Mouse (Mus musculus) lung, adult 2 months (tissue): Measurements from ENCODE around the gene Siglec1. TPM values are rescaled to one million over a fixed set of nuclear protein-coding genes. Genes with fewer than 3 reads are reported as not detected.

ENCODE experiments used
- DNase-seq: peaks from one replicate; pipeline ENCODE4 v3.0.0; 2022
- H3K4me1 ChIP-seq: fragments of 200-500 bp; 2 replicates; pipeline ENCODE4 v1.6.1; 2011; ENCODE audit warnings: low read length; ENCODE audit not compliant: control insufficient read depth, insufficient read depth
- H3K4me3 ChIP-seq: fragments of 200-500 bp; replicated peaks from 2 replicates; pipeline ENCODE3; 2011; ENCODE audit warnings: low read depth, mild to moderate bottlenecking, control low read depth, low read length; ENCODE audit errors: extremely low read depth
- CTCF ChIP-seq: fragments of 200-500 bp; IDR thresholded peaks from 2 replicates; pipeline ENCODE4 v1.5.1; 2011; ENCODE audit warnings: mild to moderate bottlenecking, low read length, control low read depth; ENCODE audit not compliant: insufficient read depth
- POLR2A ChIP-seq: fragments of 200-500 bp; IDR thresholded peaks from 2 replicates; pipeline ENCODE4 v1.6.1; 2011; ENCODE audit warnings: low read depth, mild to moderate bottlenecking, control low read depth, low read length, borderline replicate concordance; ENCODE audit errors: extremely low read depth
- WGBS: fragments of 180-500 bp; shearing (Covaris S2); methylation state at CpG from one replicate; pipeline ENCODE4 v1.1.7; 2018; 5-methylcytosine and 5-hydroxymethylcytosine counted together
- polyA plus RNA-seq: library from polyadenylated mRNA; depleted of rRNA; stranded (reverse); fragments of >200 nt; gene quantifications from 2 replicates; pipeline ENCODE4 v1.2.3, GENCODE M21; 2012; rRNA removed

Siglec1 gene
- 14.7 and 18.5 TPM in 2 replicates for polyA plus RNA-seq

DNA sequence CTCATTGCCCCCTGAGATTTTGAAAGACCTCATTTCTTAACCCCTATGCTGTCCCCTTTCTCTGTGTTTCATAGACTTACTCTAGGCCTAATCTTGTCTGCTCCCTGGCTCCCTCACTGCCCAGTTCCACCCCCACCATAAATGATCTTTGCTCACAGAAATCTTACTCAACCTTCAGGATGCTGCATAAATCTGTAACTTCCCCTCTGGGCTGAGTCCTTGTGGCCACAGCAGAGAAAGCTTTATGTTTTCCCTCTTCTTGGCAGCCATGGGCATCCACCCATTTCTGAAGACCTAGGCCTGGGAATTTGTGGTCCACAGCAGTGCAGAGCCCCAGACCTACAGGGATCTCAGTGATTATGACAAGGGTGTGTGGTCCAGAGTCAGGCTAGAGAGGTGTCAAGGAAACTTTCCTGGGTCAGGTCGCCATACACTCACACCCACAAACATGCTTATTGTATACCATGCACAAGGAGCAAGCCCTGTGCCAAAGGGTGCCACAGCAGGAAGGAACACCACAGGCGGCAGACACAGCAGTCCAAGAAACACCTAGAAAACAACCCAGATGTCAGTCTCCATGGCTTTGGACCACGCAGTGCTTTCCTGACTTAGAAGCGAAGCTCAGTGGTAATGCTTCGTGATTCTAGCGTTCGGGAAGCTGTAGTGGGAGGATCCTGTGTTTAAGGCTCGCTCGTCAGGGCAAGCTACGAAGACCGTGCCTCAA lies at the start of gene Siglec1:
Siglec1 (minus strand) TSS at position 99 of the 724 bp plus-strand sequence.
- 76% methylated on average over 11 of the region's 11 CpGs for WGBS
- no peak for TF ChIP-seq CTCF
- TF ChIP-seq POLR2A: no peak
- no peak for DNase-seq
- Histone ChIP-seq H3K4me3 (no peak within 1 kb of the TSS), H3K4me1 (no peaks in the 10 kb centered on the region)

DNA sequence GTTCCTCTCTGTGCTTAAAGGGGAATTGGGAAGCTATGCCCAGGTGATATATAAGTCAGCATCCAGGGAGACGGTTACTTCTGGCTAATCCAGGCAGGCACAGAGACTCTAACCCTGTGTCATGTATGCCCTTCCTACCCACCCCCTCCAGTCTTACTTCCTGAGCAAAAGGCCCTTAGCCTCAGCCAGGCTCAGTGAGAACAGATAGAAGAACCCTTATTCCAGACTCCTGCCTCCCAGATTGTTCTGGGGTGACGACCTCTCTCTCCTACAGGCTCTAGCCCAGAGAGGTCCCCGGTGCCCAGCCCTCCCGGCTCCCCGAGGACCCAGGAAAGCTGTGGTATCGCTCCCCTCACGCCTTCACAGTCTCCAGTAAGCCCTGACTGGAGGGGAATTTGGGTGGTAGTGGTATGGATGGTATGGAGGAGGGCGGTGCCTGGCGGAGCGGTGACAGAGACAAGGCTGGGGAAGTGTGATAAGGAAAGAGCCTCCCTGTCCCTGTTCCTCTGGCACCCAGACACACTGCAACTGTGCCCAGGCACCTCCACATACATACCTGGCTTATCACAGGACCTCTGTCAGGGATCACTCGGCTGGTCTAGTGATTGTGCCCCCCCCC lies 49.1 kb upstream of the Siglec1 start:
- WGBS: 51% methylated on average over 11 of the region's 11 CpGs
- H3K4me3 ChIP-seq: no peak overlapping the region
- H3K4me1 ChIP-seq: peaks cover 16% of the 10 kb centered on the region
- peak; percentile 3 for DNase-seq
- TF ChIP-seq CTCF: no peak
- no peak for TF ChIP-seq POLR2A

DNA sequence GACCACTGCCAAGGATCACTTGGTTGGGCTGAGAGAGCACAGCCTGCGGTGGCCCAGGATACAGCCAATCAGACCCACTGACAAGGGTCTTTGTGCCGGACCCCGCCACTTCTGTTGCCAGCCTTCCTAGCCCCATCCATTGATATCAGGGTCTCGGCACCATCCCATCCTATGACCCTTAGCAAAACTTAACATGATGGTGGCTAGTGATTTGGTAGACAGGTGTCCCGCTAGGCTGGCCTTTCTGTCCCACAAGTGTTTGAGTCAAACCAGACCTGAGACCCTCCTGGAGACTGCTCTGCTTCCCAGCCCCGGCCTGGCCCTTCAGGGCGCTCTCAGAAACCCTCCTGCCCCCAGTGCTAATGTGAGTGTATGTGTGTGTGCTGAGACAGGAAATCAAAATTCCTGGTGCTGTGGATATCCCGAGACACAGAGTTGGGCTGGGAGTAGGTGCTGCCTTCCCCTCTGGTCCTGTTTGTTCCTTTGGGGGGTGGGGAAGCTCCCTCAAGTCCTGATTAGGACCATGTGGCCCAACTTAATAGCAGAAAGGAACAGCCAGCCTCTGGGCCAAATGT lies 48.3 kb upstream of the Siglec1 start:
- peaks cover 11% of the 10 kb centered on the region for H3K4me1 ChIP-seq
- H3K4me3 ChIP-seq: no peak overlapping the region
- no peak for DNase-seq
- 58% methylated on average over 8 of the region's 8 CpGs for WGBS
- no peak for TF ChIP-seq CTCF

DNA sequence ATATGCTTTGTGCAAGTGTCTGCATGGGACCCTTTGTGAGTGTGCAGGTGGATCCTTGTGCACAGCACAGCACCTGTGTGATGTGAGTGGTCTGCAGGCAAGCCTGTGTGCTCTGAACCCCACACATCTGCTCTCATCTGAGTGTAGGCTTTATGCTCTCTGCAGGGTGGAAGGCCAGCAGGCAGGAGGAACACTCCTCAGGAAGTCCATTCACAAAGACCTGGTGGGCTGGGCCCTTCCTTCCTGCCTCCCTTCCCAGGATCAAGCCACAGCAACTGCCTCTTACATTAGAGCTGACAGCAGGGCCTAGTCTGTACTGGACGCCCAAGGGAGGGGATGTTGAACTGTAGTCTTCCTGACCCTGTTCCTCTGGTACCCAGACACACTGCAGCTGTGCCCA lies 47.8 kb upstream of the Siglec1 start:
- Histone ChIP-seq H3K4me1 (peaks cover 11% of the 10 kb centered on the region), H3K4me3 (no peak overlapping the region)
- TF ChIP-seq POLR2A (peak; percentile 36; the same call in 1 of the 2 replicates), CTCF (no peak)
- peak; percentile 40 for DNase-seq
- 55% methylated on average over 1 of the region's 1 CpGs for WGBS

DNA sequence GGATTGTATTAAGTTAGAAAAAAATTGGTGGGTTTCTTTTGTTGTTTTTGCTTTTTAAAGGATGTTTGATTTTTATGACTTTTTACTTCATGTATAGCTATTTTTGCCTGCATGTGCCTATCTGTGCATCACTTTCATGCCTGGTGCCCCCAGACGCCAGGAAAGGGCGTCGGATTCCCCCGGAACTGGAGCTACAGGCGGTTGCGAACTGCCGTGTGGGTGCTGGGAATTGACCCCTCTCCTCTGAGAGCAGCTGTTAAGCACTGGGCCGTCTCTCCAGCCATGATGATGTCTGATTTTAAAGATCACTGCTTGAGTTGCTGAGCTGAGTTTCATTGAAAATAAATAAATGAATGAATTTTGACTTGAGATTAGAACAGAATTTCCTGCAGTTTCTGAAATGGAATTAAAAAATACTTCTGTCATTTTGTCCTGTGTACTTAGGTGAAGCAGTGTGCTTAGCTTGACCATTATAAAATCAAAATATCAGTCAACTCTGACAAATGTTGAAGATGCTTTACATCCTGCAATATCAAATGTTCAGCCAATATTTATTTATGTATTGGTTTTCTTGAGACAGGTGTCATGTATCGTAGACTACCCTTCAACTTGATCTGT lies 46.5 kb upstream of the Siglec1 start, which contains the start of gene Gm11037:
Gm11037 (plus strand) TSS at position 568 of the 618 bp plus-strand sequence.
- WGBS: 69% methylated on average over 9 of the region's 9 CpGs
- H3K4me3 ChIP-seq: no peak within 1 kb of the TSS
- no peak for DNase-seq
- TF ChIP-seq CTCF: no peak
- no peak for TF ChIP-seq POLR2A
- peaks cover 15% of the 10 kb centered on the region for H3K4me1 ChIP-seq

DNA sequence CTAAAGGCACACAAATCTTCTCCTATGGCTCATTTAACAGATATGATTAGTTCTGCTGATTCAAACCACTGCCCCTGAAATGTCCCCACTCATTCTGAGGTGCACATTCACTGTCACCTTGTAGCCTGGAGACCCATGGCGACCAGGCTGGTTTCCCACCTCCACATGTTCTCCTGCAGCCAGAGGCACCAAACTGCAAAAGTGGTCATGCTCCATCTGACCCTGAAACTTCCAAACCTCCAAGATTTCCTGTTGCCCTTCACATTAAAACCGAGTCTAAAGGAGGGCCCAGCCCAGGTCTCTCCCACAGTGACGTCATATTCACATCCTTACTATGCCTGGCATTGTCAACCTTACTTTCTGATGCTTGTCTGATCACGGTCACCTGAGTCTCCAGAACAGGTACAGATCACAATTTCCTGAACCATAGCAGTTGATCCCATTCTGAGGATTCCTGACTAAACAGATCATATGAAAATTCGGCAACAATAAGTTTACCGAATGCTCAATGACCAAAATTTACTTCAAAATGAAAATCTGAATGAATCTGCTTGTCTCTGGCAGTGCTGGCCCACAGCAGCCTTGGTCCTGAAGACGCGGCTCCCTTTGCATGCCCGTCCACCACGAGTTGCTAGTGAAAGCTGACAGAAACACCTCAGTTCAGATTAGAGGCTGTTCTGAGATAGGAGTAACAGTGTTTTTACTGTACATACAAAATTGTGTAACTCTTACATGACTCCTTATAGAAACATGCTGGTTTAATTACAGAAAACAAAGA lies 45.7 kb upstream of the Siglec1 start:
- no peak overlapping the region for H3K4me3 ChIP-seq
- 73% methylated on average over 10 of the region's 10 CpGs for WGBS
- DNase-seq: no peak
- TF ChIP-seq CTCF (no peak), POLR2A (no peak)
- peaks cover 15% of the 10 kb centered on the region for H3K4me1 ChIP-seq

DNA sequence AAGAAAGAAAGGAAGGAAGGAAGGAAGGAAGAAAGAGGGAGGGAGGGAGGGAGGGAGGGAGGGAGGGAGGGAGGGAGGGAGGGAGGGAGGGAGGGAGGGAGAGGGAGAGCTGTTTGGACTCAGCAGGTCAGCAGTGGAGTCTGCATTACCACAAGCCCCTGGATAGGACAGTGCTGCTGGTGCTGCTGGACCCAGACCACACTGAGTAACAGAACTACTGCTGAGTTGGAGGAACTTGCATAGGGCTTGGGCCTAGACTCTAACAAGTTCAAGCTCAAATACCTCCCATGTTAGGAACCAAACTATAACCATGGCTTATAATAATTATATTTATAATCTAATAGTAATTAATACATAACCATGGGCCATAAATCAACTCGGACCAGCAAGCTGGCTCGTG lies 44.3 kb upstream of the Siglec1 start:
- 83% methylated on average over 2 of the region's 2 CpGs for WGBS
- H3K4me3 ChIP-seq: no peak overlapping the region

DNA sequence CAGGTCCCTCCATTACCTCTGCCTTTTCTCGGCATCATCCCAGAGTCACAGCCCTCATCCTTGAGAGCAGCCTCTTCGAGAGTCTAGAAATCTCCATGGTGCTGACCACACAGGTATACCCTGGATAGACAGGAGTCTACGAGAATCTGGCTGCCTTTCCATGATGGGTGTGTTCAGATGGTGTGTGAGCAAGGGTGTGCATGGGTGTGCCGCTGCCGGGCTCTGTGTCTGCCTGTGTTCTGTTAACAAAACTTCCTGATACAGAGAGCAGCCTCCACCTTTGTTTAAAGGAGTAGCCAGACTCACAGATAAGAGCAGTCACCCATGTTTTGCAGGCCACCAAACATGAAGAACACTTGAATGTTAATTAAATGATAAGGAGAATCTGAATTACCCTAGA lies 43.3 kb upstream of the Siglec1 start:
- TF ChIP-seq POLR2A (peak; percentile 14; the same call in 1 of the 2 replicates), CTCF (no peak)
- peak overlapping the region; percentile 40 for H3K4me3 ChIP-seq
- peaks cover 12% of the 10 kb centered on the region for H3K4me1 ChIP-seq
- no peak for DNase-seq
- WGBS: 46% methylated on average over 5 of the region's 5 CpGs

More for the DNA sequence above, 44.3 kb upstream of the Siglec1 start:
- peaks cover 15% of the 10 kb centered on the region for H3K4me1 ChIP-seq
- TF ChIP-seq CTCF (no peak), POLR2A (no peak)
- no peak for DNase-seq
